Mouse (Mus musculus) embryo, embryonic 11.5 days (tissue): Measurements from ENCODE around the gene 9230104L09Rik.

ENCODE experiments used
- DNase-seq: peaks from one replicate; pipeline ENCODE4 v3.0.0-alpha.2; 2012; ENCODE audit warnings: low read depth, low spot score

The 9230104L09Rik gene

DNA sequence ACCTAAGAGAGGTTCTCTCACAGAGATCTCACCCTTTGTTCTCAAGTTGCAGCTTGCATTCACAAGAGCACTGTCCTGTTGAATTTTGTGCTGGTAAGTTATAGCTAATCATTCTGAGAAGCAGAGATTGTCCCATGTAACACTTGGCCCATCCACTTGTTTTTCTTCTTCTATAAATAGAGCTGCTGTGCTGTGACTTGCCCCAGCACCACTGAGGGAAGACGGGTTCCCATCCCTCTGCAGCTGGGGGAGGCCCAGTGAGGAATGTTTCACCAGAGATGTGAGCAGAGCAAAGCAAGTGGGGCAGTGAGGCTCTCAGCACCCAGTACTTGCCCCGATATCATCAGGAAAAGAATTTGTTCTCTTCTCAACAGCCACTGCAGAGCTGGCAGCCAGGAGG lies at the start of gene 9230104L09Rik:
TSS of gene 9230104L09Rik (minus strand) at position 73 of the 400 bp plus-strand sequence.
- no peak for DNase-seq

DNA sequence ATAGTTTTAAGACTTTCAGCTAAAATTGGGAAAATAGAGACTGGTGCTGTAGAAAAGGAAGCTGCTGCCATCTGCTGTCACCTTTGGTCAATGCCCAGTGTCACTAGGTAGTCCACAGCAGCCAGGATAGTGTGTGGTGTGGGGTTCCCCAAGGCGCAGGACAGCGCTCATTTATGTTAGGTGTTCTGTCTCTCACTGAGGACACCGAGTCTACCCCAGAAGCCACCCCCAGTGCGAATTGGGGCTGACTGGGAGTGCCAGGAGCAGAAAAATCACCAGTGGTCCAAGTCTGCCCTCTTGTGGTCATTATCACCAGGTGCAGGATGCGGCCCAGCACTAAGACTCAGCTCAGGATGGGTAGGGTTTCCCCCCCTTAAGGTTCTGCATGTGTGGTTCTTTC lies 37.4 kb upstream of the 9230104L09Rik start:
- no peak for DNase-seq

- DNase-seq, result no peak
These were observed 35.5 kb upstream of the 9230104L09Rik start for GRCm38 (mm10) chr2:148900305-148900704.

DNA sequence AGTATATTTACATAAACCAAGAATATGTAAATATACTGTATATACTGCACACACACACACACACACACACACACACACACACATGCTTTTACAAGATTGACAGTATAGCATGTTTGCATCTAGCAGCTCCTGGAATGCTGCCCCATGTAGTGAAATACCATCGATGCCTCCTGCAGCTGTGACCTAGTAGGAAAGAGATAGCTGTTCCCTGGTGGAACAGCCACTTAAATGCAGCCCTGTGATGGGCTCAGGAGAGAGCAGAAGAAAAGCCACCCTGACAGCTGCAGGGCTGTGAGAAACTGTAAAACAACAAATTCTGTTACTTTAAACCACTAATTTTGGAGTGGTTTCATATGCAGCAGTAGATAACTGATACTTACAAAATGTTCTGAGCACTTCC lies 31.4 kb upstream of the 9230104L09Rik start:
- no peak for DNase-seq

DNA sequence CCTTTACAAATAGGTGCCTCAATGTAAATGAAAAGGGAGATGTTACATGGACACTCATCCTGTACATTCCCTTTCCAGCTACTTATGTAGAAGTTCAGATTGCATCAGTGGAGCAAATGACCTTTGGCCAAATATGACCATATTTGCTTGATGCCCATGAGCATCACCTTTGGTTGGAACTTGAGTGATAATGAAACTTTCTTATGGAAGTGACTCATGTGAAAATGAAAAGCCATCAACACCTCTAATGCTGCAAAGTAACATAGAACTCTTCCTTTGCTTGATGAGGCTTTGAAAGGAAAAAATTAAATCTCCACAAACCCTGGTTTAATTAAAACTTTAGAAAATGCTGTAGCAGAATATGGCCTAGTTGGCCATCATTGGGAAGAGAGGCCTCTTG lies 28.3 kb upstream of the 9230104L09Rik start:
- DNase-seq, result no peak

GRCm38 (mm10) chr2:148890021-148890851 lies 25.4 kb upstream of the 9230104L09Rik start:
- DNase-seq, result no peak

- no peak for DNase-seq
These were observed 24.6 kb upstream of the 9230104L09Rik start for GRCm38 (mm10) chr2:148889331-148890010.

DNA sequence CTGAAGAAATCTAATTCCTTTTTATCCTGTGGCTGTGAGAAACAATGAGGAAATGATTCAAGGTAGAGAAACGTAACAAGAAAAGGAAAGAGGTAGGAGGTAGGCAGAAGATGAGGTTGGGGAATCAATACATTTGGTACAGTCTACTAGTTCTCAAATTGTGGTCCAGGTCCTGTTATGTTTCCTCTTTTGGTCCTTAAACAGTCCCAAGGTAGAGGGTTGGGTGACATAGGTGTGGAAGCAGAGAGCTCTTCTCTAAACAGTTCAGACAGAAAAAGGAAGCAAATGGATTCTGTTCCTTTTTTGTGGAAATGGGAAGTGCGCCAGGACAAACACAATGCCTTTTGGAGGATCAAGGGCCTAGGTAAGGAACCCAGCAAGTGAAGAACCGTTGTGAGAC lies 24.0 kb upstream of the 9230104L09Rik start:
- no peak for DNase-seq

- DNase-seq, result no peak
These were observed 19.9 kb upstream of the 9230104L09Rik start for GRCm38 (mm10) chr2:148884738-148885137.

DNA sequence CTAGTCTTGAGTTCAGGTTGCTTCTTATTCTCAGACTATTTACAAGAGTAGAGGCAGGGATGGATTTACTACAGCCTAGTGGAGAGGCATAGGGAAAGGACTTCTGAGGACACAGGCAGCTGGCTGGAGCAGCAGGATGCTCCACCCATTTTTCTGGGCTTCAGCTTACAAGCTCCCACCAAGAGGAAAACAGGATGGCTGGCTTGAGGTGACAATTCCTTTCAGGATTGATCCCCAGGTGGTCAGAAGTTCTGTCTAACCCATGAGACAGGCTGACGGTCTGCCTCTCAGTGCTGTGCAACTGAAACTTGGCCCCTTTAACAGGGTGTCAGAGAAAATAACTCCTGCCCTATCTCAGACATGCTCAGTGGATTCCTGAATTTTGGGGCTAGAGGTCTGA lies 14.4 kb upstream of the 9230104L09Rik start:
- no peak for DNase-seq

GRCm38 (mm10) chr2:148878641-148879130 lies 13.8 kb upstream of the 9230104L09Rik start:
- no peak for DNase-seq

GRCm38 (mm10) chr2:148877016-148877770 lies 12.4 kb upstream of the 9230104L09Rik start:
- DNase-seq, result no peak

- DNase-seq, result peak; percentile 73
These were observed 10.5 kb upstream of the 9230104L09Rik start, which contains the start of gene Cst3 for GRCm38 (mm10) chr2:148875335-148875811. TSS of gene Cst3 (minus strand) at chr2:148875692.

GRCm38 (mm10) chr2:148874617-148875334 lies 9.9 kb upstream of the 9230104L09Rik start:
- DNase-seq, result no peak

- no peak for DNase-seq
These were observed 9.4 kb upstream of the 9230104L09Rik start for GRCm38 (mm10) chr2:148874224-148874616.

- no peak for DNase-seq
These were observed 8.0 kb upstream of the 9230104L09Rik start for GRCm38 (mm10) chr2:148872860-148873259.

GRCm38 (mm10) chr2:148870526-148870925 lies 5.7 kb upstream of the 9230104L09Rik start:
- no peak for DNase-seq

DNA sequence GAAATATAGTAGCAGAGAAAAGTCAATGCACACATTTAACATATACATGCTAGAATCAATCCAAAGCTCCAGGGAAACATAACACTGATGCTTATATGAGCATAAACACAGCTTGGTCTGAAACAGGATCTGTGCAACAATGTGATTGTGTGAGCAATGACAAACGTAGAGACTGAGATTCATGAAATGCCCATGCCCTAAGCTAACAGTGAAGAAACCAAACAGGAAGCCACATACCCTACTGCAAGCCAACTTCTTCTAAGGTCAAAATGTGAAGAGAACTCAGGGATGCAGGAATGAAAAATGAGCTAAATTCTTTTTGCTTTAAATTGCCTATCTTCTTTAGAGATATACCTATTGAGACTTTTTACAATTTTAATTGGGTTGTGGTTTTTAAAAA lies 4.1 kb upstream of the 9230104L09Rik start:
- no peak for DNase-seq

GRCm38 (mm10) chr2:148861693-148862092 lies 3.1 kb downstream of the 9230104L09Rik start:
- no peak for DNase-seq

DNA sequence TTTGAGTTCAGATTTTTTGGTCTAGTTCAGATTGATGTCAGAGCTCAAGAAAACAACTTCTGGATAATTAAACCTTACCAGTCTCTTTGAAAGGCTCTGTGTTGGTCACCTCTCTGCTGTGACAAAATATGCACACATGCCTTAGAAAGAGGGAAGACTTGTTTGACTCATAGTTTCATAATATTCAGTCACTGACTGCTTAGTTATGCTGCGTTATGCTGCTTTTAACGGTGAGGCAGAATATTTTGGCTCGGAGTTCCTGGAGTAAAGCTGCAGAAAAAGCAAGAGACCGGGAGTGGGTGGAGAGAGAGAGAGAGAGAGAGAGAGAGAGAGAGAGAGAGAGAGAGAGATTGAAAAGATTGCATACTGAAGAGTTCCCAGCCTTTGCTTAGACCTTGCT lies 3.8 kb downstream of the 9230104L09Rik start:
- DNase-seq, result no peak

GRCm38 (mm10) chr2:148857506-148857905 lies 7.3 kb downstream of the 9230104L09Rik start:
- no peak for DNase-seq
